Mouse (Mus musculus) splenic B cell, adult 2 months (primary cell): ENCODE results near the gene Skil.

Experiments
- DNase-seq: peaks from one replicate; pipeline ENCODE4 v3.0.0-alpha.2; 2011; ENCODE audit warnings: low read depth, low spot score
- H3K27me3 ChIP-seq: 2 replicates; pipeline ENCODE4 v1.6.1; 2012; ENCODE audit warnings: mild to moderate bottlenecking, low read length, moderate library complexity, mixed read lengths; ENCODE audit not compliant: control insufficient read depth, poor library complexity, insufficient read depth, severe bottlenecking
- H3K36me3 ChIP-seq: 2 replicates; pipeline ENCODE4 v1.6.1; 2012; ENCODE audit warnings: mild to moderate bottlenecking, low read length, moderate library complexity, mixed read lengths; ENCODE audit not compliant: control insufficient read depth, poor library complexity, insufficient read depth, severe bottlenecking

Gene Skil

GRCm38 (mm10) chr3:31096155-31097101, 1.6 kb downstream of the Skil start:
- H3K36me3 ChIP-seq = peaks cover 3% of the 10 kb centered on the region; the same call in 1 of the 2 replicates

GRCm38 (mm10) chr3:31097102-31097720, 2.4 kb downstream of the Skil start:
- DNase-seq = no peak
- peaks cover 3% of the 10 kb centered on the region; the same call in 1 of the 2 replicates for H3K36me3 ChIP-seq
- no peaks in the 10 kb centered on the region for H3K27me3 ChIP-seq

More at GRCm38 (mm10) chr3:31096155-31097101, 1.6 kb downstream of the Skil start:
- no peaks in the 10 kb centered on the region for H3K27me3 ChIP-seq
- DNase-seq = no peak

- Histone ChIP-seq H3K27me3 (no peaks in the 10 kb centered on the region), H3K36me3 (peaks cover 3% of the 10 kb centered on the region; the same call in 1 of the 2 replicates)
- no peak for DNase-seq
Measured at GRCm38 (mm10) chr3:31097976-31098375, 3.1 kb downstream of the Skil start.

- DNase-seq = no peak
- Histone ChIP-seq H3K36me3 (peaks cover 3% of the 10 kb centered on the region; the same call in 1 of the 2 replicates), H3K27me3 (no peaks in the 10 kb centered on the region)
Measured at GRCm38 (mm10) chr3:31098556-31098955, 3.7 kb downstream of the Skil start.

GRCm38 (mm10) chr3:31100026-31100425, 5.2 kb downstream of the Skil start:
- peaks cover 3% of the 10 kb centered on the region; the same call in 1 of the 2 replicates for H3K36me3 ChIP-seq
- H3K27me3 ChIP-seq = no peaks in the 10 kb centered on the region
- DNase-seq = no peak

- no peak for DNase-seq
- no peaks in the 10 kb centered on the region for H3K27me3 ChIP-seq
- H3K36me3 ChIP-seq = peaks cover 3% of the 10 kb centered on the region; the same call in 1 of the 2 replicates
Measured at GRCm38 (mm10) chr3:31100802-31101201, 5.9 kb downstream of the Skil start.

GRCm38 (mm10) chr3:31104936-31105335, 10.1 kb downstream of the Skil start:
- Histone ChIP-seq H3K36me3 (no peaks in the 10 kb centered on the region), H3K27me3 (no peaks in the 10 kb centered on the region)
- DNase-seq = no peak

GRCm38 (mm10) chr3:31106597-31106996, 11.7 kb downstream of the Skil start:
- DNase-seq = peak; percentile 41
- Histone ChIP-seq H3K27me3 (no peaks in the 10 kb centered on the region), H3K36me3 (no peaks in the 10 kb centered on the region)

- Histone ChIP-seq H3K36me3 (no peaks in the 10 kb centered on the region), H3K27me3 (no peaks in the 10 kb centered on the region)
- no peak for DNase-seq
Measured at GRCm38 (mm10) chr3:31107674-31108073, 12.8 kb downstream of the Skil start.

GRCm38 (mm10) chr3:31109108-31109507, 14.2 kb downstream of the Skil start:
- DNase-seq = peak; percentile 63
- no peaks in the 10 kb centered on the region for H3K27me3 ChIP-seq
- H3K36me3 ChIP-seq = no peaks in the 10 kb centered on the region; the same call in 1 of the 2 replicates

- no peak for DNase-seq
- Histone ChIP-seq H3K36me3 (peaks cover 9% of the 10 kb centered on the region; the same call in 1 of the 2 replicates), H3K27me3 (no peaks in the 10 kb centered on the region)
Measured at GRCm38 (mm10) chr3:31123098-31123497, 28.2 kb downstream of the Skil start.

- H3K36me3 ChIP-seq = peaks cover 2% of the 10 kb centered on the region; the same call in 1 of the 2 replicates
- H3K27me3 ChIP-seq = no peaks in the 10 kb centered on the region
- no peak for DNase-seq
Measured at GRCm38 (mm10) chr3:31126303-31126702, 31.4 kb downstream of the Skil start.

- DNase-seq = no peak
- no peaks in the 10 kb centered on the region for H3K27me3 ChIP-seq
- H3K36me3 ChIP-seq = peaks cover 2% of the 10 kb centered on the region; the same call in 1 of the 2 replicates
Measured at GRCm38 (mm10) chr3:31126848-31127247, 32.0 kb downstream of the Skil start.

GRCm38 (mm10) chr3:31129766-31130165, 34.9 kb downstream of the Skil start:
- Histone ChIP-seq H3K27me3 (no peaks in the 10 kb centered on the region), H3K36me3 (no peaks in the 10 kb centered on the region)
- no peak for DNase-seq

- no peaks in the 10 kb centered on the region for H3K27me3 ChIP-seq
- no peak for DNase-seq
- no peaks in the 10 kb centered on the region for H3K36me3 ChIP-seq
Measured at GRCm38 (mm10) chr3:31133664-31134063, 38.8 kb downstream of the Skil start.
